Mouse (Mus musculus): Measurements from ENCODE around the gene Cln6.

GRCm38 (mm10) chr9:62839172-62839770 is 686 bp downstream of the Cln6 start:
- TF ChIP-seq CTCF (IDR thresholded peaks at IDR 0.05 in 2 of 3, conservative IDR thresholded peaks at IDR 0.05 in 1 of 3; ENCODE audit: control insufficient read depth in 1 of 3, insufficient read depth in 1 of 3, low read depth in 2 of 3, low read length in 3 of 3, poor library complexity in 1 of 3, severe bottlenecking in 1 of 3) = no peak
- no peak for TF ChIP-seq MAFK (IDR thresholded peaks at IDR 0.05; ENCODE audit: borderline replicate concordance, low read depth, low read length)
- TF ChIP-seq TAL1 (IDR thresholded peaks at IDR 0.05; ENCODE audit: low read length) = no peak
- no peak for TF ChIP-seq POLR2A (IDR thresholded peaks at IDR 0.05; ENCODE audit: control insufficient read depth in 1 of 2, insufficient read depth in 1 of 2, low read depth in 1 of 2, low read length in 2 of 2, poor library complexity in 1 of 2)
- TF ChIP-seq ZNF384 (IDR thresholded peaks at IDR 0.05; ENCODE audit: low read depth, low read length) = no peak
- TF ChIP-seq CHD2 (IDR thresholded peaks at IDR 0.05; ENCODE audit: low read length) = no peak

Data from MEL (cell line).